Mouse (Mus musculus) macrophage (primary cell): ENCODE results near the gene Poldip2. TPM values are rescaled to one million over a fixed set of nuclear protein-coding genes. Genes with fewer than 3 reads are reported as not detected.

Source experiments
- H3K27ac ChIP-seq: fragments of 350-480 bp; formaldehyde crosslinking; 2 replicates; pipeline ENCODE4 v1.9.0; 2021
- H3K36me3 ChIP-seq: fragments of 350-480 bp; formaldehyde crosslinking; 2 replicates; pipeline ENCODE4 v1.9.0; 2021; ENCODE audit errors: inconsistent target
- H3K4me3 ChIP-seq: fragments of 350-480 bp; formaldehyde crosslinking; 2 replicates; pipeline ENCODE4 v1.9.0; 2021; ENCODE audit errors: inconsistent target
- H3K79me2 ChIP-seq: fragments of 350-480 bp; formaldehyde crosslinking; 2 replicates; pipeline ENCODE4 v1.9.0; 2021; ENCODE audit errors: inconsistent target
- WGBS: methylation state at CpG from one replicate; pipeline ENCODE4 v1.1.7; 2026; ENCODE audit warnings: inconsistent platforms; ENCODE audit not compliant: missing documents; 5-methylcytosine and 5-hydroxymethylcytosine counted together
- polyA plus RNA-seq: library from polyadenylated mRNA; stranded (reverse); fragments of 250-400 nt; gene quantifications from 3 replicates; pipeline ENCODE4 v1.2.4, GENCODE M21; 2018; ENCODE audit warnings: inconsistent platforms

Poldip2 gene
- polyA plus RNA-seq, 1 experiment from 2014 or later, result 31.1 TPM

DNA sequence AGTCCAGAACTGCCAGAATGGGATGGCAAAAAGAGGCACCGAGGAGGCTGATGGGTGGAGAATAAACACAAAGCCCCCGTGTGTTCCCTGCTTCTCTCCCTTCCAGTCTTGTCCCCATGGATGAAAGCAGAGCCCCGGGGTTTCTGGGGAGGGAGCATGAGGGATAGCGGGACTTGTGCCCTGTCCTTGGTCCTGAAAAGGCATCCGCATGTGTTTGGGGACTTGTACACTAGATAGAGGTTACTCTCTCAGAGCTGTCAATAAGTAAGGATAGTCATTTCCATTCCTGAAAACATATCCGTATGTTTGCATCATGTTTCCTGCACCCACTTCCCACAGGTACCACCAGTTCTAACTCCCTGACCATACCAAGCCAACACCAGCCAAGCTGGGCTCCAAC, 16.1 kb upstream of the Poldip2 start:
- Histone ChIP-seq H3K79me2 (no peaks in the 10 kb centered on the region), H3K27ac (no peak overlapping the region), H3K4me3 (no peak overlapping the region), H3K36me3 (no peaks in the 10 kb centered on the region)
- WGBS, result 12% methylated on average over 6 of the region's 6 CpGs

DNA sequence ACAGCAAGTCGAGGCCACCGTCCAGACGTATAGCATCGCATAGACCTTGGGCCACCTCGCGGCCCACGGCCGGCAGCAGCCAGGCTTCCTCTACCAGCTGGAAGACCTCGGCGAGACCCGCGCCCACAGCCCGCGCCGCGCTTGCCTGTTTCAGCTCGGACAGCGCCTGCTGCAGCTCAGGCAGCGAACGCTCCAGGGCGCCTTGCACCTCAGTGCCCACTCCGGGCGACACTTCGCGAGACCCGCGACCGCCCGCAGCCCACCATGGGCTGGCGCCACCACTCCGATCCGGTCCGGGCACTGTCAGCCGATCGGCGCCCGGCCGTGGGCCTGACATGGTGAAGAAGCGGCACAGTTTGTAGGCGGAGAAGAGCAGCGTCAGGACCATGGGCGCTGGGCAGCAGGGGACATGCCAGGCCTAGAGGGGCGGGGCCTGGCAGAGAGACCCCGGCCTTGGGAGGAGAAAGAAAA, 14.9 kb upstream of the Poldip2 start:
- H3K79me2 ChIP-seq, result no peaks in the 10 kb centered on the region
- no peaks in the 10 kb centered on the region for H3K36me3 ChIP-seq
- H3K4me3 ChIP-seq, result peak overlapping the region; percentile 23; the same call in 1 of the 2 replicates
- WGBS, result 3% methylated on average over 38 of the region's 44 CpGs
- no peak overlapping the region for H3K27ac ChIP-seq

DNA sequence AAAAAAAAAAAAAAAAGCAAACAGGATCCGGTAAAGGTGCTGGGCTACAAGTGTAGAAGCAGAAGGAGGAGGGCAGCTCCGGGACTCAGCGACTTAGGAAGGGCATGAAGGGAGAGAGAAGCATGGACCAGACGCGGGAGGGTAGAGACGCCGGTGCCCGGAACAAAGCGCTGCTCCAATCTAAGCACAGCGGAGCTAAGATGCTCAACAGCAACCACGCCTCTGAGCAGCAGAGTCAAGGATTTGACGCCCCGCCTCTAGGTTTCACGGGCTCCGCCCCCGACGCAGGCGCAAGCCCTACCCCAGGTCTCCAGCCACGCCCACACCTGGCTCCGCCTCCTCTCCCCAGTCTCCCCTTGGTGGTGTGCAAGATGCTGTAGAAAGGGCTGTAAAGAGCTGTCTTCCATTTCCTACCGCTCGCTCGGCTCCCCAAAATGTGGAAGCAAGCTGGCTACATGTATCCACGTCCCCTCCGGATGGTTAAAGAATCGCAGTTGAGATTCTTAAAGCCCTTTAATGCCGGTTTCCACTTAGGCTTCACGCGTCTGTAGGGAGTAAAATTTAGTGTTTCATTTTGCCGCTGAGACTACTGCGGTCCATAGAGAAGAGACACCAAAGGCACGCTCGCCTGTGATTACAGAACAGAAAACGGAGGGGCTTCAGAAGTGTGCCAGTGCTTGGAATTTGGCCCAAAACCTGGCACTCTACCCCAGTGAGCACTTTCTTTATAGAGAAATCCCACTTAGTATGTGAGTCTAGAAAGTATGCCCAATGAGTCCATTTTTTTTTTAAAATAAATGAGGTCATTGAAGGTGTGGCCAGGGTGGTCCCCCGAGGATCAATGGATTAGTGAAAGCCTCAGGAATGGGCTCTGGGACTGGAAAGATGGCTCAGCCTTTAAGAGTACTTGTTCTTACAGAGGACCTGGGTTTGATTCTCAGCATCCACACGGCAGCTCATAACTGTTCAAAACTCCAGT, 14.2 kb upstream of the Poldip2 start, which contains the start of gene Sarm1:
Gene Sarm1 (minus strand): TSS at position 211 of the 979 bp plus-strand sequence.
- whole genome bisulfite sequencing, result 4% methylated on average over 36 of the region's 36 CpGs
- H3K27ac ChIP-seq, result no peak within 1 kb of the TSS

DNA sequence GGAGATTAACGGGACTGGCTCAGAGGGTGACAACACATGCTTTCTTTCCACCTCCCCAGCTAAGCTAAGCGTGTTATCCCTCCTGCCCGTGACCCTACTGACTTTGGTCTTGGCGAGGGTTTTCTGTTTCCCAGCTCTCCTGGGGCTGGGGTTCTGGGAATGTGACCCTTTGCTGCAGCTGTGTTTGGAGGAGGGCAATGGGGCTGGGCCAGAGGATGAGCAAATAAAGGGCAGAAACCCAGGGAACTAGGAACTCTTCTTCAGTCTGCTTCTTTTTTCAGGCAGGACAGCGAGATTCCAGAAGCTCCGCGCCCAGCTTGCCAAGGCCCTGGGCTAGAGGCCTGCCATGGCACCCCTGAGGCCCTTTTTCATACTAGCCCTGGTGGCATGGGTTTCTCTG, 13.0 kb upstream of the Poldip2 start, which contains the start of gene Vtn:
Gene Vtn (plus strand): TSS at position 88 of the 400 bp plus-strand sequence.
- Histone ChIP-seq H3K36me3 (no peaks in the 10 kb centered on the region), H3K79me2 (no peaks in the 10 kb centered on the region), H3K27ac (no peak within 1 kb of the TSS), H3K4me3 (peak within 1 kb of the TSS; percentile 23; the same call in 1 of the 2 replicates)
- 84% methylated on average over 7 of the region's 7 CpGs for WGBS

More for the DNA sequence above, 14.2 kb upstream of the Poldip2 start, which contains the start of gene Sarm1:
- H3K4me3 ChIP-seq, result peak within 1 kb of the TSS; percentile 23; the same call in 1 of the 2 replicates
- no peaks in the 10 kb centered on the region for H3K79me2 ChIP-seq
- H3K36me3 ChIP-seq, result no peaks in the 10 kb centered on the region

- H3K79me2 ChIP-seq, result no peaks in the 10 kb centered on the region
- H3K36me3 ChIP-seq, result no peaks in the 10 kb centered on the region
- no peak overlapping the region for H3K4me3 ChIP-seq
- no peak overlapping the region for H3K27ac ChIP-seq
- 71% methylated on average over 16 of the region's 16 CpGs for WGBS
Observed at GRCm38 (mm10) chr11:78499543-78499942, 12.4 kb upstream of the Poldip2 start.

GRCm38 (mm10) chr11:78500623-78501202, 11.3 kb upstream of the Poldip2 start:
- Histone ChIP-seq H3K79me2 (no peaks in the 10 kb centered on the region), H3K4me3 (no peak overlapping the region), H3K36me3 (no peaks in the 10 kb centered on the region), H3K27ac (no peak overlapping the region)
- WGBS, result 88% methylated on average over 9 of the region's 9 CpGs

GRCm38 (mm10) chr11:78501529-78501928, 10.5 kb upstream of the Poldip2 start:
- WGBS, result 60% methylated on average over 12 of the region's 20 CpGs
- Histone ChIP-seq H3K27ac (no peak overlapping the region), H3K36me3 (peaks cover 6% of the 10 kb centered on the region), H3K79me2 (no peaks in the 10 kb centered on the region), H3K4me3 (no peak overlapping the region)

GRCm38 (mm10) chr11:78502909-78503650, 8.9 kb upstream of the Poldip2 start, which contains the start of gene Sebox:
TSS of gene Sebox (plus strand) at chr11:78503447.
- peaks cover 21% of the 10 kb centered on the region for H3K36me3 ChIP-seq
- WGBS, result 63% methylated on average over 7 of the region's 7 CpGs
- no peaks in the 10 kb centered on the region for H3K79me2 ChIP-seq
- no peak within 1 kb of the TSS for H3K4me3 ChIP-seq
- H3K27ac ChIP-seq, result no peak within 1 kb of the TSS

DNA sequence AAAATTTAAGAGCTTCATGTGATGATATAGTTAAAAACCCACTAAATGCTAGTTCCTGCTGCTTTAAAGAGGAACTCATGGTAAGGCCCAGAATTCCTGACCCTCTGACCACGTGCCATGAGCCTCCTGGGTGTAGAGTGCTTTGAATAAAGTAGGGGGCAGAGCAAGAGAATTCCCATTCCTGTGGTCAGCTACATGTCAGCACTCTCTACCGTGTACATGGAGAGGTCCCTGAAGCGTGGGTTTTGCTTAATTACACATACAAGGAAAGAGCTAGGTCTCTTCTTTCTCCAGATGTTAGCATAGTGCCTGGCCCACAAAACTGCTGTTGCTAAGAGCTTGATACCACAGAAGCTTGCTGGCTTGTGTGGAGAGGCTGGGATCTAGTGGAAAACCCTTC, 6.6 kb upstream of the Poldip2 start:
- 81% methylated on average over 3 of the region's 3 CpGs for WGBS
- H3K36me3 ChIP-seq, result peaks cover 37% of the 10 kb centered on the region
- no peak overlapping the region for H3K27ac ChIP-seq
- H3K4me3 ChIP-seq, result no peak overlapping the region
- no peaks in the 10 kb centered on the region for H3K79me2 ChIP-seq

- peaks cover 37% of the 10 kb centered on the region for H3K36me3 ChIP-seq
- peaks cover 21% of the 10 kb centered on the region for H3K79me2 ChIP-seq
- H3K27ac ChIP-seq, result no peak overlapping the region
- 93% methylated on average over 5 of the region's 5 CpGs for WGBS
- H3K4me3 ChIP-seq, result no peak overlapping the region
Observed at GRCm38 (mm10) chr11:78509148-78509547, 2.8 kb upstream of the Poldip2 start.

DNA sequence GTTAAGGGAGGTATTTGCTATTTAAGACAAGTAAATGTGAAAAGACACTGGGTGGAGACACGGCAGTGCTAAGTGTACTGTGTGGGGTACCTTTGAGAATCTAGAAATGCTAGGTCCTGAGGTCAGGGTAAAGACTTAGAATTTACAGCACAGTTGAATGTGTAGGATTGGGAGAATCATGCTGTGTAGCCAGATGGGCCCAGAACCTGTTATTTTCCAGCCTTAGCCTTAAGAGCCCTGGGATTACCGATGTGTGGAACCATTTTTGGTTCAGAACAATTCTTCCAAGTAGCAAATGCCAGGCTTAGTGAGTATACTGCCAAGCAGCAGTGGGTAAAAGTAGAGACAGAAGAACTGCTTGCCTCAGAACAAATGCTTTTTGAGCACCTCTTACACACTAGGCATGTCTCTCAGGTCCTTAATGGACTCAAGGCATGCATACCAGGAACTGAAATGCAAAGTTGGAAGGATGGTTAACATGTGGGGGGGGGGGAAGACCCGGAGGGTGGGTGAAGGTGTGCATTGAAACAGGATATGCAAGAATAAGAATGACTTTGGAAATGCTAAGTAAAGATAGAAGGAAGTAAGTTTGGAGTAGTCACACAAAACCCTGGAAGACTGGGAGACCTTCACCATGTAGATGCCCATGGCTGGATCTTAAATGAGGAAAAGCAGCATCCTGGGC, 1.3 kb downstream of the Poldip2 start:
- H3K27ac ChIP-seq, result no peak overlapping the region; the same call in 1 of the 2 replicates
- H3K36me3 ChIP-seq, result peaks cover 39% of the 10 kb centered on the region
- H3K79me2 ChIP-seq, result peaks cover 21% of the 10 kb centered on the region
- 75% methylated on average over 3 of the region's 3 CpGs for WGBS
- peak overlapping the region; percentile 85 for H3K4me3 ChIP-seq

DNA sequence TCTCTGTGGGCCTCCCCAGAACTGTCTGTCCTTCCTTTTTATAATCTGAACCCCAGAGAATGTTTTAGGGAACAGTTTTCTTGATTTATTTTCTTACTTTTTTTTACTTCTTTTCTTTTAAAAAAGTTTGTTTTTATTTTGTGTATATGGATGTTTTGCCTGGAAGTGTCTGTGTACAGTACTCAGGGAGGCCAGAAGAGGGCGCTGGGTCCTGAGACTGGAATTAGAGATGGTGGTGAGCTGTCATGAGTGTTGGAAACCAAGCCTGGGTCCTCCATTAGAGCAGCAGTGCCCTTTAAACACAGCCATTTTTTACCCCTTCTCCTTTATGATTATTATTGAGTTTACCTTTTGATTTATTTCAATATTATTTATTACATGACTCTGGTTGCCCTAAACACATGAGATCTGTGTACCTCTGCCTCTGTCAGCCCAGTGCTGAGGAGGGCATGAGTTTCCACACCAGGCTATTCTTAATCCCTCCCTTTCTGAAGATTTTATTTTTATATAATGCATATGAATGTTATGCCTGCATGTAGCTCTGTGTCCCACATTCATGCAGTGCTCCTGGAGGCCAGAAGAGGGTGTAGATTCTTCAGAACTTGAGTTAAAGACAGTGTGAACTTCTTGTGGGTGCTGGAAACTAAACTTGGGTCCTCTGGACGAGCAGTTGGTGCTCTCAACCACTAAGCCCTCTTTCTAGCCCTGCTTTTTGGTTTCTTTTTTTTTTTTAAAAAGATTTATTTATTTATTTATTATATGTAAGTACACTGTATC, 3.7 kb downstream of the Poldip2 start:
- H3K4me3 ChIP-seq, result no peak overlapping the region
- 83% methylated on average over 2 of the region's 2 CpGs for WGBS
- H3K36me3 ChIP-seq, result peaks cover 43% of the 10 kb centered on the region
- H3K79me2 ChIP-seq, result peaks cover 19% of the 10 kb centered on the region
- H3K27ac ChIP-seq, result no peak overlapping the region

DNA sequence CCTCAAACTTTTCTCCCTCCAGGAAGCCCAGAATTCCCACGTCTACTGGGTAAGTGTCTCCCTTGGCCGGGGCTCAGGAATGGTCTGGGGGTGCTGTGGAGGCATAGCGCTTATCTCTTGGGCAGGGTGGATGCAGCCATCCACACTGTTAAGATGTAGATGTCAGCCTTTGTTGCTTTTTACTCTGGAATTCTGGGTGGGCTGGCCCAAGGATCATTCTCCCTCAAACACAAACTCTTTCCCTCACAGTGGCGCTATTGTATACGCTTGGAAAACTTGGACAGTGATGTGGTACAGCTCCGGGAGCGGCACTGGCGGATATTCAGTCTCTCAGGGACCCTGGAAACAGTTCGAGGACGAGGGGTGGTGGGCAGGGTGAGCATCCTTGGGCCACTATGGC, 6.9 kb downstream of the Poldip2 start:
- H3K4me3 ChIP-seq, result no peak overlapping the region
- H3K36me3 ChIP-seq, result peaks cover 73% of the 10 kb centered on the region
- no peak overlapping the region for H3K27ac ChIP-seq
- H3K79me2 ChIP-seq, result no peaks in the 10 kb centered on the region
- 92% methylated on average over 10 of the region's 10 CpGs for WGBS
